Mouse (Mus musculus): Measurements from ENCODE around the gene Lmf2.

GRCm38 (mm10) chr15:89399716-89400115 lies 44.3 kb upstream of the Lmf2 start:
- TF ChIP-seq POLR2A (IDR thresholded peaks at IDR 0.05; ENCODE audit: borderline replicate concordance, insufficient read depth, low read length) = no peak
- TF ChIP-seq CTCF (IDR thresholded peaks at IDR 0.05; ENCODE audit: borderline replicate concordance, insufficient read depth, low read depth, low read length) = no peak
